Mouse (Mus musculus) left cerebral cortex, adult 2 months (tissue): Measurements from ENCODE around the gene Gtpbp1. TPM values are rescaled to one million over a fixed set of nuclear protein-coding genes. Genes with fewer than 3 reads are reported as not detected.

Experiments used
- DNase-seq, 2 experiments: peaks; one replicate each; pipeline ENCODE4 v3.0.0; 2021 to 2022; ENCODE audit warnings: low spot score in 2 of 2, mixed read lengths in 1 of 2; ENCODE audit errors: extremely low spot score in 1 of 2
- H3K27ac ChIP-seq: fragments of 200-600 bp; 2 replicates; pipeline ENCODE4 v1.8.1; 2022
- H3K4me3 ChIP-seq: fragments of 200-600 bp; 2 replicates; pipeline ENCODE4 v1.8.1; 2022
- CTCF ChIP-seq: fragments of 200-600 bp; IDR thresholded peaks from 2 replicates; pipeline ENCODE4 v1.8.1; 2022; ENCODE audit warnings: antibody characterized with exemption, mild to moderate bottlenecking, moderate library complexity
- intact Hi-C: fragments of 180-260 bp; cut with DNase I; formaldehyde crosslinking; loops from one replicate; pipeline ENCODE4 v1.15.1; 2025
- total RNA-seq, 2 experiments: library from RNA; stranded (reverse); gene quantifications; 2 replicates each; pipeline ENCODE4 v1.2.3; 2021

The Gtpbp1 gene
- total RNA-seq, 2 experiments from 2014 or later: 54.2 to 58.0 TPM

- Histone ChIP-seq H3K27ac (no peak overlapping the region), H3K4me3 (no peak overlapping the region)
- DNase-seq: no peak
- intact Hi-C loops: no loop called here
- no peak for TF ChIP-seq CTCF
Measured at GRCm38 (mm10) chr15:79697011-79697410, 6.4 kb downstream of the Gtpbp1 start.

DNA sequence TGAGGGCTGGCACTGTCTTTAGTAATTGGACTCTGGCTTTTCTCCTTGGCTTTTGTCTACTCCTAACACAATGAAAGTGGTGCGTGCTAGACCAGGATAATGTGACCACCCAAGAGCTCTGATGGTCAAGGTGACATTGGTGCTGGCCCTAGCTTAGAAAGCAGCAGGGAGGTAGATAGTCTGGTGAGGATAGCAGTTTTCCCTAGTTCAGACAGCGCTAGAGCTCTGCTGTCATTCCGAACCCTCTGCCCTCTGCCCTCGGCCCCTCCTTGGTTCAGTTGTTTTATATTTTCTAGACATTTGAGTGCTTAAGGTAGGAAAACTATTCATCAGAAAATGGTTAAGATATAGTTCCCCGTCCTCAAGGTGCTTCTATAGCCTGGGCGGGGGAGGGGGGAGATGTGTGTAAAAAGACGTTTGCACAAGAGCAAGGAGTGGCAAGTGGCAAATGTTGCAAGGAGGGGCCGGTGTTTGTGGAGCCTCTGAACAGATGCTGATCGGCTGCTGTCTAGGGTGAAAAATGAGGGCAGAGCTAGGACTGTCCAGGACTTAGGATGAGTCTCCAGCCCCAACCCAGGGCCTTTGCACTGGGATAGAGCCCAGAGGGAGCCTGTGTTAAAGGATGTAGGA is 7.0 kb downstream of the Gtpbp1 start:
- TF ChIP-seq CTCF: no peak
- intact Hi-C loops: no loop called here
- H3K27ac ChIP-seq: no peak overlapping the region
- H3K4me3 ChIP-seq: no peak overlapping the region
- no peak for DNase-seq

DNA sequence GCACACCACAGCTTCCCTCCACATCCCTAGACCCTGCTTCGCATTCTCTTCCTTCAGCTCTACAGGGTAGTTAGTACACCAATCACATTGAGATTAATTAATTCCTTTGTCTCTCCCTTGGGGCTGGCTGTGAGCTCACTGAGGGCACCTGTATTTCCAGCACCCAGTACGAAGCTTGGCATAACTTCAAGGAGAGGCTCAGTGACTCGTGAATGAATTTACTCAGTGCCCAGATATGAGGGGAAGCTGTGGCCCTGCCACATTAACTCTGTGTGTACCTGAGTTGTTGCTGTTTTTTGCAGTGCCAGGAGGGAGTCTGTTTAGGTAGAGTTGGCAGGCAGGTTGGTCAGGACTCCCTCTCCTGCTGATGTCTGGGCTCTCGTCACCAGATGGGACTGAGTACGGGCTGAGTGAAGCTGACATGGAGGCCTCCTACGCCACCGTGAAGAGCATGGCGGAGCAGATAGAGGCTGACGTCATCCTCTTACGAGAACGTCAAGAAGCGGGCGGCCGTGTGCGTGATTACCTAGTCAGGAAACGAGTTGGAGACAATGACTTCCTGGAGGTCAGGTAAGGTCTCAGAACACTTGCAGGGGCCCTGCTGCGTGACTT is 16.1 kb downstream of the Gtpbp1 start:
- intact Hi-C loops: no loop called here
- Histone ChIP-seq H3K4me3 (no peak overlapping the region), H3K27ac (no peak overlapping the region)
- DNase-seq: no peak
- no peak for TF ChIP-seq CTCF

GRCm38 (mm10) chr15:79708229-79708822 is 17.7 kb downstream of the Gtpbp1 start:
- TF ChIP-seq CTCF: no peak
- intact Hi-C loops: no loop called here

GRCm38 (mm10) chr15:79715646-79716045 is 25.0 kb downstream of the Gtpbp1 start:
- no peak for TF ChIP-seq CTCF
- intact Hi-C loops: no loop called here
- DNase-seq: no peak

More at GRCm38 (mm10) chr15:79708229-79708822, 17.7 kb downstream of the Gtpbp1 start:
- no peak overlapping the region for H3K27ac ChIP-seq
- no peak overlapping the region for H3K4me3 ChIP-seq
- no peak for DNase-seq

GRCm38 (mm10) chr15:79716710-79717109 is 26.1 kb downstream of the Gtpbp1 start:
- intact Hi-C loops: no loop called here
- H3K27ac ChIP-seq: no peak overlapping the region
- TF ChIP-seq CTCF: no peak
- DNase-seq: no peak
- no peak overlapping the region for H3K4me3 ChIP-seq

More at GRCm38 (mm10) chr15:79715646-79716045, 25.0 kb downstream of the Gtpbp1 start:
- Histone ChIP-seq H3K27ac (no peak overlapping the region), H3K4me3 (no peak overlapping the region)

- intact Hi-C loops: no loop called here
- no peak for TF ChIP-seq CTCF
- Histone ChIP-seq H3K27ac (no peak overlapping the region), H3K4me3 (no peak overlapping the region)
- DNase-seq: no peak
Measured at GRCm38 (mm10) chr15:79720267-79720666, 29.6 kb downstream of the Gtpbp1 start.

GRCm38 (mm10) chr15:79720796-79721195 is 30.2 kb downstream of the Gtpbp1 start:
- intact Hi-C loops: no loop called here
- no peak overlapping the region for H3K27ac ChIP-seq

GRCm38 (mm10) chr15:79723439-79723838 is 32.8 kb downstream of the Gtpbp1 start:
- intact Hi-C loops: no loop called here
- DNase-seq: no peak
- TF ChIP-seq CTCF: peak; percentile 63
- no peak overlapping the region for H3K27ac ChIP-seq
- H3K4me3 ChIP-seq: no peak overlapping the region

More at GRCm38 (mm10) chr15:79720796-79721195, 30.2 kb downstream of the Gtpbp1 start:
- TF ChIP-seq CTCF: no peak
- DNase-seq: no peak
- H3K4me3 ChIP-seq: no peak overlapping the region

GRCm38 (mm10) chr15:79725190-79725789 is 34.6 kb downstream of the Gtpbp1 start:
- no peak for TF ChIP-seq CTCF
- Histone ChIP-seq H3K27ac (peak overlapping the region; percentile 64), H3K4me3 (no peak overlapping the region)
- peak; percentile 52 to 62 for DNase-seq
- intact Hi-C loops: no loop called here

- intact Hi-C loops: no loop called here
- no peak for TF ChIP-seq CTCF
- Histone ChIP-seq H3K27ac (no peak overlapping the region), H3K4me3 (no peak overlapping the region)
- DNase-seq: no peak
Measured at GRCm38 (mm10) chr15:79727840-79728239, 37.2 kb downstream of the Gtpbp1 start.

- intact Hi-C loops: no loop called here
Measured at GRCm38 (mm10) chr15:79728311-79728710, 37.7 kb downstream of the Gtpbp1 start.

More at GRCm38 (mm10) chr15:79728311-79728710, 37.7 kb downstream of the Gtpbp1 start:
- DNase-seq: no peak
- no peak overlapping the region for H3K4me3 ChIP-seq
- H3K27ac ChIP-seq: peak overlapping the region; percentile 50
- no peak for TF ChIP-seq CTCF
